In genomic region chr14:34378560-34379331, GRCm38 (mm10) we compare ENCODE assay signal across 9 mouse cellular contexts. TPM values are rescaled to one million over a fixed set of nuclear protein-coding genes. Genes with fewer than 3 reads are reported as not detected.
DNase-seq lines count a peak whose midpoint lies in the region; ATAC-seq lines count a peak whose summit lies in the region.
"Had no signal": no experiment of that assay in that cellular context is flagged by ENCODE, and none has a peak within 500 bp of the region (broad histone marks: within the 10 kb centered on the region; RNA-seq: fewer than 3 reads in every experiment).

No protein-coding gene starts in this region.

- no peaks in the 10 kb centered on the region for H3K9me3 ChIP-seq in forebrain, embryonic 15.5 days
- H3K9me3 ChIP-seq in hindbrain, embryonic 16.5 days (ENCODE audit: control insufficient read depth, low read length), result no peaks in the 10 kb centered on the region

- no peaks in the 10 kb centered on the region for H3K36me3 ChIP-seq in forebrain, embryonic 15.5 days
- no peaks in the 10 kb centered on the region for H3K36me3 ChIP-seq in hindbrain, embryonic 16.5 days (ENCODE audit: control insufficient read depth, insufficient read depth, low read length)

- DNase-seq in urinary bladder, postnatal 14 days (ENCODE audit: low spot score), result peak; percentile 72
- DNase-seq in urinary bladder, postnatal 10 days (ENCODE audit: low spot score), result no peak
- peak; percentile 34 for DNase-seq in lung, postnatal 25 days (ENCODE audit: low spot score)
- peak; percentile 17 for DNase-seq in yolk sac, embryonic 10.5 days (ENCODE audit: low spot score)
- DNase-seq in left cerebral cortex, postnatal 14 days (ENCODE audit: low spot score in 2 of 2), result no peak
- DNase-seq in liver, result no peak

- H3K4me3 ChIP-seq in forebrain, embryonic 15.5 days, result no peak overlapping the region
- H3K4me3 ChIP-seq in hindbrain, embryonic 16.5 days (ENCODE audit: low read length), result no peak overlapping the region
- H3K4me3 ChIP-seq: myocyte had no signal

- no peaks in the 10 kb centered on the region for H3K27me3 ChIP-seq in forebrain, embryonic 15.5 days
- no peaks in the 10 kb centered on the region for H3K27me3 ChIP-seq in hindbrain, embryonic 16.5 days (replicated peaks; ENCODE audit: control insufficient read depth, insufficient read depth, low read length)

- H3K27ac ChIP-seq in forebrain, embryonic 15.5 days (replicated peaks), result no peak overlapping the region; the same call in 1 of the 2 replicates
- peak overlapping the region; percentile 44; the same call in 1 of the 2 replicates for H3K27ac ChIP-seq in hindbrain, embryonic 16.5 days (ENCODE audit: low read depth, low read length)

- peak; percentile 40; the same call in 1 of the 2 replicates for ATAC-seq in forebrain, embryonic 15.5 days (replicated peaks)
- ATAC-seq in hindbrain, embryonic 16.5 days, result peak; percentile 73

- WGBS in forebrain, embryonic 15.5 days, result 36% methylated on average over 11 of the region's 11 CpGs
- 31% methylated on average over 11 of the region's 11 CpGs for WGBS in hindbrain, embryonic 16.5 days

- peaks cover 10% of the 10 kb centered on the region; the same call in 1 of the 2 replicates for H3K4me1 ChIP-seq in forebrain, embryonic 15.5 days
- peaks cover 12% of the 10 kb centered on the region for H3K4me1 ChIP-seq in hindbrain, embryonic 16.5 days (ENCODE audit: control insufficient read depth, insufficient read depth, low read depth, low read length)

- no peak overlapping the region for H3K4me2 ChIP-seq in forebrain, embryonic 15.5 days (replicated peaks)
- H3K4me2 ChIP-seq in hindbrain, embryonic 16.5 days (ENCODE audit: low read length), result no peak overlapping the region

- H3K9ac ChIP-seq in forebrain, embryonic 15.5 days (replicated peaks), result no peak overlapping the region
- H3K9ac ChIP-seq in hindbrain, embryonic 16.5 days (ENCODE audit: low read depth, low read length), result no peak overlapping the region

- intact Hi-C loops in left cerebral cortex, postnatal 14 days (cut with DNase I), result no loop called here

RNA-seq across cellular contexts. Expression of gene Mmrn2, which starts 3.5 kb away (rescaled TPM):
- 4.2 and 4.3 TPM in 2 replicates for polyA plus RNA-seq in forebrain, embryonic 15.5 days (2015; fragmentation: Nextera tagmentation; extraction: Ambion mirVana)
- polyA plus RNA-seq in hindbrain, embryonic 16.5 days (2015; fragmentation: Nextera tagmentation; extraction: Ambion mirVana), result 3.8 and 5.0 TPM in 2 replicates
- total RNA-seq in left cerebral cortex, postnatal 14 days (2021), result 1 to 10 TPM; 4.2 to 4.6 TPM

RNA-seq across cellular contexts. Expression of gene Sncg, which starts 4.2 kb away (rescaled TPM):
- polyA plus RNA-seq in forebrain, embryonic 15.5 days (2015; fragmentation: Nextera tagmentation; extraction: Ambion mirVana), result 1.9 and 2.9 TPM in 2 replicates
- polyA plus RNA-seq in hindbrain, embryonic 16.5 days (2015; fragmentation: Nextera tagmentation; extraction: Ambion mirVana), result 188 and 207 TPM in 2 replicates
- total RNA-seq in left cerebral cortex, postnatal 14 days (2021), result 1 to 10 TPM; 2.2 to 2.7 TPM

RNA-seq across cellular contexts. Expression of gene Fam25c, which starts 23.5 kb away (rescaled TPM):
- polyA plus RNA-seq in forebrain, embryonic 15.5 days (2015; fragmentation: Nextera tagmentation; extraction: Ambion mirVana), result not detected in 2 replicates
- not detected in 2 replicates for polyA plus RNA-seq in hindbrain, embryonic 16.5 days (2015; fragmentation: Nextera tagmentation; extraction: Ambion mirVana)
- not detected for total RNA-seq in left cerebral cortex, postnatal 14 days (2021)
- polyA plus RNA-seq: myocyte had no signal

Comparison
In these comparisons a context has a peak if more than half of its experiments do, and no peak if none do; other contexts are left out.
1. DNase-seq: peak in urinary bladder, postnatal 14 days (single experiment), lung, postnatal 25 days (single experiment) and yolk sac, embryonic 10.5 days (single experiment); none in urinary bladder, postnatal 10 days (single experiment), left cerebral cortex, postnatal 14 days (0 of 2) and liver (single experiment).
2. RNA of gene Sncg, which starts 4.2 kb away (polyA plus RNA-seq): 188 to 207 TPM in hindbrain, embryonic 16.5 days; 1.9 to 2.9 TPM in forebrain, embryonic 15.5 days; every median in the first group is over 10 times any median in the second.